Mouse (Mus musculus) CH12.LX (cell line): ENCODE measurements at regions not wholly inside any gene's neighbourhood (a gene's known extent, or its start where the extent isn't known, plus 50 kb on each side); places are given as distances from the start of the nearest gene placed in this dataset.

Source experiments
- DNase-seq: peaks from one replicate; pipeline ENCODE4 v3.0.0-alpha.2; 2013; ENCODE audit errors: extremely low read depth
- H3K27ac ChIP-seq: 2 replicates; pipeline ENCODE4 v1.5.1; 2012; ENCODE audit warnings: low read depth, mild to moderate bottlenecking, control low read depth, moderate library complexity; ENCODE audit not compliant: insufficient read depth
- H3K27me3 ChIP-seq: replicated peaks from 2 replicates; pipeline ENCODE3; 2012; ENCODE audit warnings: inconsistent platforms
- H3K36me3 ChIP-seq, 2 experiments: replicated peaks in 1 of 2; 2 replicates each; pipeline versions ENCODE3 to v1.6.1; 2012; ENCODE audit warnings: inconsistent platforms in 1 of 2, low read length in 1 of 2, mild to moderate bottlenecking in 1 of 2, mixed read lengths in 1 of 2, moderate library complexity in 1 of 2; ENCODE audit not compliant: control insufficient read depth in 1 of 2, insufficient read depth in 1 of 2
- H3K4me1 ChIP-seq, 2 experiments: 2 replicates each; pipeline ENCODE4 v1.6.1; 2012; ENCODE audit warnings: inconsistent platforms in 1 of 2, moderate library complexity in 1 of 2; ENCODE audit not compliant: insufficient read depth in 2 of 2, control insufficient read depth in 1 of 2
- H3K4me2 ChIP-seq: 2 replicates; pipeline ENCODE4 v1.6.1; 2012; ENCODE audit warnings: low read depth, mild to moderate bottlenecking, control low read depth; ENCODE audit not compliant: poor library complexity, insufficient read depth, severe bottlenecking
- H3K4me3 ChIP-seq, 3 experiments: fragments of 150-350 bp in 1 of 3; sonication (generic) in 1 of 3; replicated peaks in 1 of 3; 2 replicates each; pipeline versions ENCODE3 to v1.5.1; 2011 to 2012; ENCODE audit warnings: low read depth in 2 of 3, low read length in 2 of 3, mild to moderate bottlenecking in 2 of 3, moderate library complexity in 2 of 3, control low read depth in 1 of 3, improper control_type of control experiment in 1 of 3, inconsistent platforms in 1 of 3, mixed read lengths in 1 of 3; ENCODE audit not compliant: poor library complexity in 1 of 3
- H3K79me2 ChIP-seq: replicated peaks from 2 replicates; pipeline ENCODE4 v1.6.1; 2012; ENCODE audit warnings: mild to moderate bottlenecking, moderate library complexity; ENCODE audit not compliant: control insufficient read depth, poor library complexity, insufficient read depth, severe bottlenecking; ENCODE audit errors: extremely low read depth
- H3K9ac ChIP-seq: 2 replicates; pipeline ENCODE4 v1.6.1; 2012; ENCODE audit warnings: low read depth, mild to moderate bottlenecking, control low read depth, moderate library complexity; ENCODE audit not compliant: insufficient read depth
- H3K9me3 ChIP-seq: replicated peaks from 2 replicates; pipeline ENCODE3; 2012; ENCODE audit warnings: low read length, inconsistent platforms, mixed read lengths
- BHLHE40 ChIP-seq: IDR thresholded peaks from 2 replicates; pipeline ENCODE4 v1.6.1; 2011; ENCODE audit warnings: mild to moderate bottlenecking, low read depth, low read length, improper control_type of control experiment
- CHD1 ChIP-seq: IDR thresholded peaks from 2 replicates; pipeline ENCODE4 v1.6.1; 2012; ENCODE audit warnings: low read depth, low read length, improper control_type of control experiment, inconsistent platforms
- CTCF ChIP-seq, 2 experiments: IDR thresholded peaks in 1 of 2; conservative IDR thresholded peaks in 1 of 2; 2 replicates each; pipeline ENCODE4 v1.5.1; 2011 to 2012; ENCODE audit warnings: low read depth in 2 of 2, low read length in 2 of 2, improper control_type of control experiment in 1 of 2, inconsistent platforms in 1 of 2, mild to moderate bottlenecking in 1 of 2, moderate library complexity in 1 of 2
- ELF1 ChIP-seq: IDR thresholded peaks from 2 replicates; pipeline ENCODE4 v1.6.1; 2014; ENCODE audit warnings: low read depth, mild to moderate bottlenecking, inconsistent platforms, low read length, improper control_type of control experiment
- EP300 ChIP-seq: IDR thresholded peaks from 2 replicates; pipeline ENCODE4 v1.6.1; 2011; ENCODE audit warnings: low read length, improper control_type of control experiment
- IRF4 ChIP-seq: IDR thresholded peaks from 2 replicates; pipeline ENCODE4 v1.6.1; 2014; ENCODE audit warnings: low read depth, mild to moderate bottlenecking, inconsistent platforms, low read length, improper control_type of control experiment
- JUN ChIP-seq: IDR thresholded peaks from 2 replicates; pipeline ENCODE4 v1.6.1; 2011; ENCODE audit warnings: low read depth, mild to moderate bottlenecking, low read length, improper control_type of control experiment, moderate library complexity; ENCODE audit not compliant: insufficient read depth
- KAT2A ChIP-seq: IDR thresholded peaks from 2 replicates; pipeline ENCODE4 v1.6.1; 2012; ENCODE audit warnings: low read length, improper control_type of control experiment, inconsistent platforms; ENCODE audit not compliant: insufficient replicate concordance
- MAFK ChIP-seq: IDR thresholded peaks from 2 replicates; pipeline ENCODE4 v1.6.1; 2011; ENCODE audit warnings: low read length, improper control_type of control experiment; ENCODE audit not compliant: insufficient replicate concordance
- MAX ChIP-seq: IDR thresholded peaks from 2 replicates; pipeline ENCODE4 v1.6.1; 2011; ENCODE audit warnings: low read length, improper control_type of control experiment
- MEF2A ChIP-seq: IDR thresholded peaks from 2 replicates; pipeline ENCODE4 v1.6.1; 2014; ENCODE audit warnings: low read depth, mild to moderate bottlenecking, inconsistent platforms, low read length, improper control_type of control experiment, borderline replicate concordance
- MXI1 ChIP-seq: IDR thresholded peaks from 2 replicates; pipeline ENCODE4 v1.6.1; 2011; ENCODE audit warnings: mild to moderate bottlenecking, low read depth, low read length, improper control_type of control experiment
- MYC ChIP-seq: IDR thresholded peaks from 2 replicates; pipeline ENCODE4 v1.6.1; 2011; ENCODE audit warnings: low read depth, mild to moderate bottlenecking, improper control_type of control experiment, low read length
- PAX5 ChIP-seq: IDR thresholded peaks from 2 replicates; pipeline ENCODE4 v1.6.1; 2012; ENCODE audit warnings: low read length, inconsistent platforms, mixed read lengths
- POLR2A ChIP-seq: IDR thresholded peaks from 2 replicates; pipeline ENCODE4 v1.6.1; 2011; ENCODE audit warnings: low read depth, mild to moderate bottlenecking, improper control_type of control experiment, low read length
- POLR2AphosphoS2 ChIP-seq: IDR thresholded peaks from 2 replicates; pipeline ENCODE4 v1.6.1; 2011; ENCODE audit warnings: low read depth, low read length, improper control_type of control experiment
- RAD21 ChIP-seq: IDR thresholded peaks from 2 replicates; pipeline ENCODE4 v1.6.1; 2011; ENCODE audit warnings: low read depth, mild to moderate bottlenecking, low read length, improper control_type of control experiment, moderate library complexity
- RCOR1 ChIP-seq: conservative IDR thresholded peaks from 2 replicates; pipeline ENCODE4 v1.6.1; 2012; ENCODE audit warnings: low read depth, mild to moderate bottlenecking, inconsistent platforms, low read length, improper control_type of control experiment
- SIN3A ChIP-seq: IDR thresholded peaks from 2 replicates; pipeline ENCODE4 v1.6.1; 2012; ENCODE audit warnings: low read length, improper control_type of control experiment, inconsistent platforms
- SMC3 ChIP-seq: IDR thresholded peaks from 2 replicates; pipeline ENCODE4 v1.6.1; 2011; ENCODE audit warnings: low read depth, low read length, improper control_type of control experiment
- TBP ChIP-seq: conservative IDR thresholded peaks from 2 replicates; pipeline ENCODE4 v1.6.1; 2011; ENCODE audit warnings: low read depth, low read length, improper control_type of control experiment
- UBTF ChIP-seq: IDR thresholded peaks from 2 replicates; pipeline ENCODE4 v1.6.1; 2012; ENCODE audit warnings: low read depth, mild to moderate bottlenecking, inconsistent platforms, low read length, improper control_type of control experiment, moderate library complexity
- USF1 ChIP-seq: IDR thresholded peaks from 2 replicates; pipeline ENCODE4 v1.6.1; 2014; ENCODE audit warnings: low read depth, mild to moderate bottlenecking, inconsistent platforms, low read length, improper control_type of control experiment
- USF2 ChIP-seq: conservative IDR thresholded peaks from 2 replicates; pipeline ENCODE4 v1.6.1; 2011; ENCODE audit warnings: low read depth, low read length, improper control_type of control experiment
- ZC3H11A ChIP-seq: IDR thresholded peaks from 2 replicates; pipeline ENCODE4 v1.6.1; 2012; ENCODE audit warnings: low read depth, mild to moderate bottlenecking, inconsistent platforms, low read length, improper control_type of control experiment
- ZKSCAN1 ChIP-seq: IDR thresholded peaks from 2 replicates; pipeline ENCODE4 v1.6.1; 2012; ENCODE audit warnings: low read depth, inconsistent platforms, low read length, improper control_type of control experiment, borderline replicate concordance
- ZNF384 ChIP-seq: IDR thresholded peaks from 2 replicates; pipeline ENCODE4 v1.6.1; 2012; ENCODE audit warnings: low read depth, low read length, improper control_type of control experiment, inconsistent platforms
- dilution Hi-C: fragments of 300-500 bp; cut with MboI; formaldehyde crosslinking; loops from 2 replicates; pipeline ENCODE4 v1.14.3; 2020; ENCODE audit warnings: low sequenced_read_pairs; ENCODE audit not compliant: extremely low pct_unique_long_range_greater_than_20kb, extremely low pct_ligation_motif_present
- in situ Hi-C: fragments of 300-500 bp; cut with MboI; formaldehyde crosslinking; loops from 3 replicates; pipeline ENCODE4 v1.14.3; 2019; ENCODE audit warnings: low sequenced_read_pairs, low pct_ligation_motif_present, low pct_unique_long_range_greater_than_20kb, mixed read lengths

GRCm38 (mm10) chr3:37965221-37965620 lies 240.9 kb upstream of the Gm5148 start:
- H3K9ac ChIP-seq = no peak overlapping the region
- H3K4me1 ChIP-seq = 0 out of 4 replicates have a peak, but pooled peaks cover 0 to 2% of the 10 kb centered on the region in 2 experiments
- no peaks in the 10 kb centered on the region for H3K9me3 ChIP-seq
- dilution Hi-C loops = no loop called here
- no peaks in the 10 kb centered on the region for H3K36me3 ChIP-seq
- no peaks in the 10 kb centered on the region for H3K79me2 ChIP-seq
- in situ Hi-C loops = no loop called here
- no peak overlapping the region for H3K27ac ChIP-seq
- no peak overlapping the region for H3K4me2 ChIP-seq
- H3K27me3 ChIP-seq = no peaks in the 10 kb centered on the region
- no peak for DNase-seq
- H3K4me3 ChIP-seq = no peak overlapping the region
- TF ChIP-seq SMC3 (no peak), TBP (no peak), BHLHE40 (no peak), MAFK (no peak), POLR2A (no peak), RCOR1 (no peak), IRF4 (no peak), MAX (no peak), SIN3A (no peak), ZNF384 (no peak), USF2 (no peak), ZC3H11A (no peak), RAD21 (no peak), UBTF (no peak), MYC (no peak), PAX5 (no peak), USF1 (no peak)

DNA sequence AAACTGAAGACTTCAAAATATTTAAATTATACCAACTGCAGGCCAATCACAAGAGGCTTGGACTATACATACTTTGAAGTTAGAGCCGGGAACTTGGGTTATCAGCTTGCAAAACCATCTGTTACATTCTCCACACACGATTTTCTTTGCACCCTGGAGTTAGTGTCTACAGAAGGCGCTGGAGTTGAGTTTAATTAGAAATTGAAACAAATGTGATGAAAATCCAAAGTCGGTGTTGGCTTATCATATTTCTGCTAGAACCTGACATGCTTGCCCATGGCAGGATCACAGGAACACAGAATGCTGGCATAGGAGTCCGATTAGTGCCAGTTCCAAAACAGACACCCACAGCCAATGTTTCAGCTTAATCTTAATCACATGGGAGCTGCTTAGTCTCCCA lies 239.8 kb upstream of the Gm5148 start:
- 0 out of 4 replicates have a peak, but pooled peaks cover 0 to 2% of the 10 kb centered on the region in 2 experiments for H3K4me1 ChIP-seq
- no peaks in the 10 kb centered on the region for H3K27me3 ChIP-seq
- no peaks in the 10 kb centered on the region for H3K36me3 ChIP-seq
- no peak overlapping the region for H3K4me2 ChIP-seq
- no peak for DNase-seq
- H3K79me2 ChIP-seq = no peaks in the 10 kb centered on the region
- no peak overlapping the region for H3K9ac ChIP-seq
- H3K4me3 ChIP-seq = no peak overlapping the region
- no peaks in the 10 kb centered on the region for H3K9me3 ChIP-seq
- H3K27ac ChIP-seq = no peak overlapping the region
- TF ChIP-seq ZKSCAN1 (no peak), ELF1 (no peak), POLR2AphosphoS2 (no peak), JUN (no peak), CHD1 (no peak), EP300 (no peak), CTCF (conservative IDR thresholded peaks at IDR 0.05 in 1 of 2, IDR thresholded peaks at IDR 0.05 in 1 of 2; ENCODE audit: low read depth in 2 of 2, low read length in 2 of 2) (no peak), USF1 (no peak), KAT2A (no peak), MEF2A (no peak), MXI1 (no peak), MYC (no peak), TBP (no peak)
- TF ChIP-seq, all 38 proteins: peak for 0
- dilution Hi-C loops = no loop called here
- in situ Hi-C loops = no loop called here
